Mouse (Mus musculus): ENCODE data around the gene Nr3c2.

DNA sequence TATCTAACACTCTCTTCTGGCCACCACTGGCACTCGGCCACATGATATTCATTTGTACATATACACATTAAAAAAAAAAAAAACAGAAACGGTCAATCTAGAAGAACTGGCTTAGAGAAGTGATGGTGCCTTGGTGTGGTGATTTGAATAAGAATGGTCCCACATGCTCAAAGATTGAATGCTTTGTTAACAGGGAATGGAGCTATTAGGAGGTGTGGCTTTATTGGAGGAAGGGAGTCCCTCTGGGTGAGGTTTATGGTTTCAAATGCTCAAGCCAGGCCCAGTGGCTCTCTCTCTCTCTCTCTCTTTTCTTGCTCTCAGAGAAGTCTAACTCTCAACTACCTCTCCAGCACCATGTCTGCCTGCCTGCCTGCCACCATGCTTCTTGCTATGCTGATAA lies 20.3 kb downstream of the Nr3c2 start:
- no peak for TF ChIP-seq CTCF (IDR thresholded peaks at IDR 0.05; ENCODE audit: low read depth)
- no peak for TF ChIP-seq EP300 (optimal IDR thresholded peaks at IDR 0.05)
